ENCODE assay signal across 17 mouse cellular contexts in the genomic region with DNA sequence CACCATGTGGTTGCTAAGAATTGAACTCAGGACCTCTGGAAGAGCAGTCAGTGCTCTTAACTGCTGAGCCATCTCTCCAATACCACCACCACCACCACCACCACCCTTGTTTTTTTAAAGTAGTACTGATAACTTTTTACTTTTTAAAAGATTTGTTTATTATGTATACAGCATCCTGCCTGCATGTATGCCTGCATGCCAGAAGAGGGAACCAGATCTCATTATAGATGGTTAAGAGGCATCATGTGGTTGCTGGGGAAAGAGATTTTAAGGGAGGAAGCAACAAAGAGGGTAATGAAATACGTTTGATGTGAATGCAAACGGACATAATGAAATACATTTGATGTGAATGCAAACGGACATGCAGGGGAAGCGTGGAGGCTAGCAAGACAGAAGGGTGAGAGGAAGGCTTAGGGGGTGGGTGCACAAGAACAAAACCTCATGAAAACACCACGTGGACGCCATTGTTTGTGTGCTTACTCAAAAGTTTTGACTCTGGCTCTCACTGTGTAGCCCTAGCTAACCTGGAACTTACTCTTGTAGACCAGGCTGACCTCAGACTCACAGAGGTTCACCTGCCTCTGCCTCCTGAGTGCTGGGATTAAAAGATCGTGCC. TPM values are rescaled to one million over a fixed set of nuclear protein-coding genes. Genes with fewer than 3 reads are reported as not detected.
DNase-seq lines count a peak whose midpoint lies in the region; ATAC-seq and TF ChIP-seq lines count a peak whose summit lies in the region.
"Had no signal": no experiment of that assay in that cellular context is flagged by ENCODE, and none has a peak within 500 bp of the region (broad histone marks: within the 10 kb centered on the region; RNA-seq: fewer than 3 reads in every experiment).

No protein-coding gene starts in this region.

- H3K9me3 ChIP-seq in embryonic facial prominence, embryonic 14.5 days (ENCODE audit: control insufficient read depth, low read length): peaks cover 6% of the 10 kb centered on the region; the same call in 1 of the 2 replicates
- peaks cover 7% of the 10 kb centered on the region for H3K9me3 ChIP-seq in embryonic facial prominence, embryonic 10.5 days
- 0 out of 2 replicates have a peak, but pooled peaks cover 2% of the 10 kb centered on the region for H3K9me3 ChIP-seq in lung, embryonic 14.5 days (ENCODE audit: low read depth, low read length)
- H3K9me3 ChIP-seq in midbrain, postnatal 0 days (ENCODE audit: low read length): no peaks in the 10 kb centered on the region
- H3K9me3 ChIP-seq in forebrain, embryonic 12.5 days: peaks cover 10% of the 10 kb centered on the region
- H3K9me3 ChIP-seq: kidney, embryonic 15.5 days; liver, embryonic 15.5 days had no signal

- no peak overlapping the region for H3K4me3 ChIP-seq in embryonic facial prominence, embryonic 14.5 days (ENCODE audit: low read depth, low read length)
- no peak overlapping the region for H3K4me3 ChIP-seq in embryonic facial prominence, embryonic 10.5 days
- no peak overlapping the region for H3K4me3 ChIP-seq in lung, embryonic 14.5 days (ENCODE audit: low read depth, low read length)
- no peak overlapping the region for H3K4me3 ChIP-seq in midbrain, postnatal 0 days (ENCODE audit: low read depth, low read length)
- no peak overlapping the region for H3K4me3 ChIP-seq in forebrain, embryonic 12.5 days (replicated peaks)
- H3K4me3 ChIP-seq: embryonic facial prominence, embryonic 15.5 days; heart, embryonic 10.5 days; hindbrain, embryonic 12.5 days; kidney, embryonic 15.5 days; liver, embryonic 15.5 days; neural tube, embryonic 15.5 days had no signal

- DNase-seq in embryonic facial prominence, embryonic 14.5 days (ENCODE audit: low spot score): peak; percentile 32
- DNase-seq in embryonic facial prominence, embryonic 10.5 days (ENCODE audit: low spot score): no peak
- DNase-seq in lung, embryonic 14.5 days: no peak
- no peak for DNase-seq in lung, postnatal 36 days
- DNase-seq in Muller cell, postnatal 12 days (ENCODE audit: inconsistent ontology term): peak; percentile 66
- DNase-seq in midbrain, postnatal 0 days (ENCODE audit: low spot score): no peak
- no peak for DNase-seq in cerebellum, postnatal 4 days (ENCODE audit: low spot score in 2 of 2)
- DNase-seq: cerebellum, adult 2 months; cerebellum, postnatal 36 days; forebrain, postnatal 0 days had no signal

- no peaks in the 10 kb centered on the region for H3K36me3 ChIP-seq in embryonic facial prominence, embryonic 14.5 days (ENCODE audit: control insufficient read depth, insufficient read depth, low read length)
- H3K36me3 ChIP-seq in embryonic facial prominence, embryonic 10.5 days (replicated peaks): no peaks in the 10 kb centered on the region
- no peaks in the 10 kb centered on the region for H3K36me3 ChIP-seq in lung, embryonic 14.5 days (ENCODE audit: insufficient read depth)
- H3K36me3 ChIP-seq in midbrain, postnatal 0 days (ENCODE audit: insufficient read depth, low read length): no peaks in the 10 kb centered on the region
- no peaks in the 10 kb centered on the region for H3K36me3 ChIP-seq in forebrain, embryonic 12.5 days (replicated peaks)
- H3K36me3 ChIP-seq: embryonic facial prominence, embryonic 15.5 days; heart, embryonic 10.5 days; hindbrain, embryonic 12.5 days; kidney, embryonic 15.5 days; liver, embryonic 15.5 days; neural tube, embryonic 15.5 days had no signal

- no peaks in the 10 kb centered on the region for H3K27me3 ChIP-seq in embryonic facial prominence, embryonic 14.5 days (replicated peaks; ENCODE audit: control insufficient read depth, insufficient read depth, low read length)
- no peaks in the 10 kb centered on the region for H3K27me3 ChIP-seq in embryonic facial prominence, embryonic 10.5 days (replicated peaks; ENCODE audit: low read depth, poor library complexity, severe bottlenecking)
- H3K27me3 ChIP-seq in lung, embryonic 14.5 days (ENCODE audit: insufficient read depth, low read length): no peaks in the 10 kb centered on the region
- no peaks in the 10 kb centered on the region for H3K27me3 ChIP-seq in midbrain, postnatal 0 days (ENCODE audit: insufficient read depth, low read length)
- no peaks in the 10 kb centered on the region for H3K27me3 ChIP-seq in forebrain, embryonic 12.5 days
- H3K27me3 ChIP-seq: embryonic facial prominence, embryonic 15.5 days; hindbrain, embryonic 12.5 days; kidney, embryonic 15.5 days; liver, embryonic 15.5 days; neural tube, embryonic 15.5 days had no signal

- 75% methylated on average over 7 of the region's 7 CpGs for WGBS in embryonic facial prominence, embryonic 14.5 days
- 68% methylated on average over 7 of the region's 7 CpGs for WGBS in embryonic facial prominence, embryonic 10.5 days
- 74% methylated on average over 7 of the region's 7 CpGs for WGBS in lung, embryonic 14.5 days
- WGBS in midbrain, postnatal 0 days: 25% methylated on average over 7 of the region's 7 CpGs
- 55% methylated on average over 7 of the region's 7 CpGs for WGBS in forebrain, embryonic 12.5 days

- peak; percentile 41; the same call in 1 of the 2 replicates for ATAC-seq in embryonic facial prominence, embryonic 14.5 days (ENCODE audit: low read depth)
- no peak for ATAC-seq in lung, embryonic 14.5 days (ENCODE audit: insufficient read depth)
- no peak for ATAC-seq in midbrain, postnatal 0 days (ENCODE audit: low FRiP score)
- ATAC-seq in forebrain, embryonic 12.5 days (ENCODE audit: low FRiP score): no peak
- ATAC-seq: forebrain, postnatal 0 days had no signal

- H3K9ac ChIP-seq in embryonic facial prominence, embryonic 14.5 days (ENCODE audit: low read depth, low read length): no peak overlapping the region
- H3K9ac ChIP-seq in lung, embryonic 14.5 days: no peak overlapping the region
- H3K9ac ChIP-seq in midbrain, postnatal 0 days (replicated peaks; ENCODE audit: low read length, poor library complexity, severe bottlenecking): no peak overlapping the region
- no peak overlapping the region for H3K9ac ChIP-seq in forebrain, embryonic 12.5 days
- H3K9ac ChIP-seq: embryonic facial prominence, embryonic 15.5 days; forebrain, postnatal 0 days; hindbrain, embryonic 12.5 days; kidney, embryonic 15.5 days; liver, embryonic 15.5 days; neural tube, embryonic 15.5 days had no signal

- no peaks in the 10 kb centered on the region for H3K4me1 ChIP-seq in embryonic facial prominence, embryonic 14.5 days (ENCODE audit: control insufficient read depth, insufficient read depth, low read length)
- no peaks in the 10 kb centered on the region for H3K4me1 ChIP-seq in embryonic facial prominence, embryonic 10.5 days
- H3K4me1 ChIP-seq in lung, embryonic 14.5 days (ENCODE audit: insufficient read depth): no peaks in the 10 kb centered on the region
- H3K4me1 ChIP-seq in midbrain, postnatal 0 days (ENCODE audit: insufficient read depth, low read length): no peaks in the 10 kb centered on the region
- H3K4me1 ChIP-seq in forebrain, embryonic 12.5 days: no peaks in the 10 kb centered on the region
- H3K4me1 ChIP-seq: embryonic facial prominence, embryonic 15.5 days; heart, embryonic 10.5 days; hindbrain, embryonic 12.5 days; kidney, embryonic 15.5 days; liver, embryonic 15.5 days; neural tube, embryonic 15.5 days had no signal

- H3K27ac ChIP-seq in embryonic facial prominence, embryonic 14.5 days (replicated peaks; ENCODE audit: low read depth, low read length): no peak overlapping the region
- no peak overlapping the region for H3K27ac ChIP-seq in embryonic facial prominence, embryonic 10.5 days (replicated peaks)
- H3K27ac ChIP-seq in lung, embryonic 14.5 days (ENCODE audit: low read depth): no peak overlapping the region
- H3K27ac ChIP-seq in midbrain, postnatal 0 days (ENCODE audit: low read depth, low read length): no peak overlapping the region
- no peak overlapping the region for H3K27ac ChIP-seq in forebrain, embryonic 12.5 days
- H3K27ac ChIP-seq: embryonic facial prominence, embryonic 15.5 days; heart, embryonic 10.5 days; hindbrain, embryonic 12.5 days; kidney, embryonic 15.5 days; liver, embryonic 15.5 days; neural tube, embryonic 15.5 days had no signal

- 0 out of 2 replicates have a peak, but pooled peaks have one; percentile 2 for TF ChIP-seq CTCF in lung, embryonic 14.5 days (IDR thresholded peaks at IDR 0.05; ENCODE audit: low read depth)
- peak; percentile 54 for TF ChIP-seq CTCF in midbrain, postnatal 0 days (IDR thresholded peaks at IDR 0.05)

- H3K4me2 ChIP-seq in embryonic facial prominence, embryonic 14.5 days (ENCODE audit: low read depth, low read length): no peak overlapping the region
- H3K4me2 ChIP-seq in lung, embryonic 14.5 days: no peak overlapping the region
- H3K4me2 ChIP-seq in midbrain, postnatal 0 days (ENCODE audit: low read depth, low read length, poor library complexity, severe bottlenecking): no peak overlapping the region
- H3K4me2 ChIP-seq in forebrain, embryonic 12.5 days: no peak overlapping the region
- H3K4me2 ChIP-seq: embryonic facial prominence, embryonic 15.5 days; hindbrain, embryonic 12.5 days; kidney, embryonic 15.5 days; liver, embryonic 15.5 days; neural tube, embryonic 15.5 days had no signal

RNA-seq across cellular contexts. Expression of gene Rusc2, which starts 40.4 kb away (rescaled TPM):
- polyA plus RNA-seq in embryonic facial prominence, embryonic 14.5 days (2014; fragmentation: Nextera tagmentation; extraction: Ambion mirVana): 11.3 and 11.5 TPM in 2 replicates
- 9.5 and 10.9 TPM in 2 replicates for polyA plus RNA-seq in embryonic facial prominence, embryonic 10.5 days (2016; fragmentation: Nextera tagmentation; extraction: Ambion mirVana)
- 5.0 and 5.8 TPM in 2 replicates for polyA plus RNA-seq in lung, embryonic 14.5 days (2014; fragmentation: Nextera tagmentation; extraction: Ambion mirVana)
- total RNA-seq in midbrain, postnatal 0 days (2014; rRNA removed): 156 and 200 TPM in 2 replicates
- 77.7 and 78.9 TPM in 2 replicates for polyA plus RNA-seq in midbrain, postnatal 0 days (2015; fragmentation: Nextera tagmentation; extraction: Ambion mirVana)
- 37.6 and 44.9 TPM in 2 replicates for polyA plus RNA-seq in forebrain, embryonic 12.5 days (2016; fragmentation: Nextera tagmentation; extraction: Ambion mirVana)

Comparison
In these comparisons a context has a peak if more than half of its experiments do, and no peak if none do; other contexts are left out.
1. DNase-seq: peak in embryonic facial prominence, embryonic 14.5 days (single experiment) and Muller cell, postnatal 12 days (single experiment); none in embryonic facial prominence, embryonic 10.5 days (single experiment), lung, embryonic 14.5 days (single experiment), lung, postnatal 36 days (single experiment), midbrain, postnatal 0 days (single experiment) and cerebellum, postnatal 4 days (0 of 2).